Mouse (Mus musculus): ENCODE measurements at regions not wholly inside any gene's neighbourhood (a gene's known extent, or its start where the extent isn't known, plus 50 kb on each side); places are given as distances from the start of the nearest gene placed in this dataset.

DNA sequence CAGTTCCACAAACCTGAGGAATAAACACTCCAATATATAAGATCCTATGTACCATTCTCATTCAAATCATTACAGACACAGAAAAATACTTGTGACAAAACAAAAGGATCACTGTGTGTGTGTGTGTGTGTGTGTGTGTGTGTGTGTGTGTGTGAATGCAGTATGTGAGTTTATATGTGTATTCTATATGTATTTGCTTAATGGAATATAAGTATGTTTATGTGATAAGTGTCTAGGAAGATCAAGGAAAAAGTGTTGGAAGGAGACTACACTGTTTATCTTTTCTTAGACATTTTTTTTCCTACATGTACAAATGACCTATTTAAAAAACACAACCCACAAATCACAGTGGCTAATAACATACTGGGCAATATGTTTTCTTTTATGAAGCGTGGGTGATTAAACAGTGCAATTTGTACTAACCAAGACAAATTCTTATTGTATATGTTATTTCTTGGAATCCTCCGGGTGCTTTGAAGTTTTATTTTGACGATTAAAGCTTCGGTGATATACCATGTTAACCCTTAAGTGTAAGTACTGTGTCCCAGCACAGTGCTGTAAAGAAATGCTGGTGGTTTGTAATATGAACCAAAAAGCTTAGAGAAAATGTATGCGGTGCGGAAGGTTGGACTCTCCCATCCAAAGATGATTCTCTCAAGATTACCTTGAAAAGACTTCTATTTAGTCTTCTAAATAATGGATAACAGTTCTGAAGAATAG, 171.6 kb upstream of the Btbd3 start:
- in situ Hi-C loops (cut with MboI; ENCODE audit: low sequenced_read_pairs in 2 of 2, unreplicated experiment in 2 of 2) = no loop called here
- H3K27ac ChIP-seq (ENCODE audit: insufficient read depth, low read depth, low read length, poor library complexity, severe bottlenecking) = no peak overlapping the region
- no peaks in the 10 kb centered on the region for H3K4me1 ChIP-seq (ENCODE audit: control insufficient read depth in 2 of 2, insufficient read depth in 2 of 2, low read length in 2 of 2, poor library complexity in 1 of 2)
- no peak overlapping the region for H3K9ac ChIP-seq (ENCODE audit: insufficient read depth, low read depth, low read length, poor library complexity, severe bottlenecking)
- TF ChIP-seq CHD2 (IDR thresholded peaks at IDR 0.05; ENCODE audit: low read depth, low read length) = no peak
- TF ChIP-seq HCFC1 (IDR thresholded peaks at IDR 0.05; ENCODE audit: borderline replicate concordance, insufficient read depth, low read length) = no peak
- no peak for TF ChIP-seq ZC3H11A (IDR thresholded peaks at IDR 0.05; ENCODE audit: borderline replicate concordance, low read depth, low read length)
- no peak for TF ChIP-seq ZNF384 (IDR thresholded peaks at IDR 0.05; ENCODE audit: low read depth, low read length)
- TF ChIP-seq MAFK (IDR thresholded peaks at IDR 0.05; ENCODE audit: insufficient read depth, low read depth, low read length) = no peak
- H3K4me3 ChIP-seq (ENCODE audit: insufficient read depth in 1 of 2, low read depth in 1 of 2, low read length in 2 of 2, poor library complexity in 1 of 2, severe bottlenecking in 1 of 2) = no peak overlapping the region
- no peaks in the 10 kb centered on the region for H3K36me3 ChIP-seq (ENCODE audit: control insufficient read depth, insufficient read depth, low read length, poor library complexity, severe bottlenecking)
- no peak for DNase-seq (ENCODE audit: low read depth, low spot score)
- no peaks in the 10 kb centered on the region for H3K9me3 ChIP-seq (ENCODE audit: control insufficient read depth, insufficient read depth, low read depth, low read length)

DNA sequence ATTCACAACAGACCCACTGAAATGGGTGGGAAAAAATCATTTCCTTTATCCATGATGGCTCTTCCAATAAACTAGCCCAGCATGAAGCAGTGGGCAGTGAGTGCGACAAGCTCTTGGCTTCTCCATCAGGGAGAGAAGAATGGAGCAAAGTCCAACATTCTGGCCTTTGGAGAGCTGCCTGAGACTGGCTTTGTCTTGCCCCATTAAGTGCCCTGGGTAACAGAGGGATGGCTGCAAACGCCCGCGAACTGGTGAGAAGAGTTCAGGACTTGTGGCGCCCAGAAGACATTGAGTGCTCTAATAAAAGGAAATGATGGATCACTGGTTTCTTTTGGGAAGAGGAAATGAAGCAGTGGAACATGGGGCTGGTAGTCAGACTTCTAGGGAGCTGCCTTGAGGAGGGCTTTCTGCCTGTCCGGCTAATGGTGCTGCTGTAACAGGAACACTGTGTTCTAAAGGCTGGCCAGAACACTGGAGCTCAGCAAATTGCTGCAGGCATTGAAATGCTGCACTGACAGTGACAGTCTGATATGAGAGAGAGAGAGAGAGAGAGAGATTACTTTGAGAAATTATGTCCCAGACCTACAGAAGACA, 182.2 kb upstream of the Btbd3 start:
- no peaks in the 10 kb centered on the region for H3K4me1 ChIP-seq (ENCODE audit: control insufficient read depth in 2 of 2, insufficient read depth in 2 of 2, low read length in 2 of 2, poor library complexity in 1 of 2)
- H3K9ac ChIP-seq (ENCODE audit: insufficient read depth, low read depth, low read length, poor library complexity, severe bottlenecking) = no peak overlapping the region
- no peak for TF ChIP-seq CHD2 (IDR thresholded peaks at IDR 0.05; ENCODE audit: low read depth, low read length)
- no peak for TF ChIP-seq HCFC1 (IDR thresholded peaks at IDR 0.05; ENCODE audit: borderline replicate concordance, insufficient read depth, low read length)
- no peak for TF ChIP-seq ZNF384 (IDR thresholded peaks at IDR 0.05; ENCODE audit: low read depth, low read length)
- TF ChIP-seq MAFK (IDR thresholded peaks at IDR 0.05; ENCODE audit: insufficient read depth, low read depth, low read length) = no peak
- TF ChIP-seq ZC3H11A (IDR thresholded peaks at IDR 0.05; ENCODE audit: borderline replicate concordance, low read depth, low read length) = no peak
- no peaks in the 10 kb centered on the region for H3K36me3 ChIP-seq (ENCODE audit: control insufficient read depth, insufficient read depth, low read length, poor library complexity, severe bottlenecking)
- in situ Hi-C loops (cut with MboI; ENCODE audit: low sequenced_read_pairs in 2 of 2, unreplicated experiment in 2 of 2) = no loop called here
- no peaks in the 10 kb centered on the region for H3K9me3 ChIP-seq (ENCODE audit: control insufficient read depth, insufficient read depth, low read depth, low read length)
- DNase-seq (ENCODE audit: low read depth, low spot score) = no peak
- H3K4me3 ChIP-seq (ENCODE audit: insufficient read depth in 1 of 2, low read depth in 1 of 2, low read length in 2 of 2, poor library complexity in 1 of 2, severe bottlenecking in 1 of 2) = no peak overlapping the region
- no peak overlapping the region for H3K27ac ChIP-seq (ENCODE audit: insufficient read depth, low read depth, low read length, poor library complexity, severe bottlenecking)

DNA sequence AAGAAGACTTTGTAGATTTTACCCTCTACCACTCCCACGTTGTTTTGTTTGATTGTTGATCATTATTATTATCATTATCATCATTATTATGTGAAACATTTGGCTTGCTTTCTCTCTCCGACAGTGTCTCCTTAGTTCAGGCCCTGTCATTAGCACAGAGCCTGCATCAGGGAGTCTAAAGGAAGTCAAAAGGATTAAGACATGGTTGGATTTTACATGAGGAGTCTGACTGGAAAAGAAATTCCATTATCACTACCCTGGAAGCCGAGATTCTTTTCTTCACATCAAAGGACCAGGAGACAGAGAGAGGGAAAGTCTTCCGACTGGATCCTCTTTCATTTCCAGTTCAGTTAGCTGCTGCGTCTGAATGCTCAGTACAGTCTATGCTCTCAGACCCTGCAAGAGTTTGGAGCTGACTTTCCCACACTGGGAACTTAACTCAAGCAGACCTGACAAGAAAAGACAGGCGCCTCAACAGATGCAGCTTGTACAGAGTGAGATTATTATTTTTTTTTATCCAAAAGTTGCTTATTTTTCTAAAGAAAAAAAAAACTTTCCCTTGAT, 184.1 kb upstream of the Btbd3 start:
- in situ Hi-C loops (cut with MboI; ENCODE audit: low sequenced_read_pairs in 2 of 2, unreplicated experiment in 2 of 2) = no loop called here

GRCm38 (mm10) chr2:138053081-138053480, 203.3 kb upstream of the Btbd3 start:
- in situ Hi-C loops (cut with MboI; ENCODE audit: low sequenced_read_pairs in 2 of 2, unreplicated experiment in 2 of 2) = no loop called here
- Histone ChIP-seq H3K27ac (ENCODE audit: insufficient read depth, low read depth, low read length, poor library complexity, severe bottlenecking) (no peak overlapping the region), H3K36me3 (ENCODE audit: control insufficient read depth, insufficient read depth, low read length, poor library complexity, severe bottlenecking) (no peaks in the 10 kb centered on the region), H3K9ac (ENCODE audit: insufficient read depth, low read depth, low read length, poor library complexity, severe bottlenecking) (no peak overlapping the region), H3K9me3 (ENCODE audit: control insufficient read depth, insufficient read depth, low read depth, low read length) (no peaks in the 10 kb centered on the region), H3K4me3 (ENCODE audit: insufficient read depth in 1 of 2, low read depth in 1 of 2, low read length in 2 of 2, poor library complexity in 1 of 2, severe bottlenecking in 1 of 2) (no peak overlapping the region), H3K4me1 (ENCODE audit: control insufficient read depth in 2 of 2, insufficient read depth in 2 of 2, low read length in 2 of 2, poor library complexity in 1 of 2) (no peaks in the 10 kb centered on the region)
- DNase-seq (ENCODE audit: low read depth, low spot score) = no peak
- TF ChIP-seq ZC3H11A (IDR thresholded peaks at IDR 0.05; ENCODE audit: borderline replicate concordance, low read depth, low read length) (no peak), MAFK (IDR thresholded peaks at IDR 0.05; ENCODE audit: insufficient read depth, low read depth, low read length) (no peak), HCFC1 (IDR thresholded peaks at IDR 0.05; ENCODE audit: borderline replicate concordance, insufficient read depth, low read length) (no peak), ZNF384 (IDR thresholded peaks at IDR 0.05; ENCODE audit: low read depth, low read length) (no peak), CHD2 (IDR thresholded peaks at IDR 0.05; ENCODE audit: low read depth, low read length) (no peak)

More for the DNA sequence above, 184.1 kb upstream of the Btbd3 start:
- Histone ChIP-seq H3K9me3 (ENCODE audit: control insufficient read depth, insufficient read depth, low read depth, low read length) (no peaks in the 10 kb centered on the region), H3K9ac (ENCODE audit: insufficient read depth, low read depth, low read length, poor library complexity, severe bottlenecking) (no peak overlapping the region), H3K27ac (ENCODE audit: insufficient read depth, low read depth, low read length, poor library complexity, severe bottlenecking) (no peak overlapping the region), H3K4me1 (ENCODE audit: control insufficient read depth in 2 of 2, insufficient read depth in 2 of 2, low read length in 2 of 2, poor library complexity in 1 of 2) (no peaks in the 10 kb centered on the region), H3K4me3 (ENCODE audit: insufficient read depth in 1 of 2, low read depth in 1 of 2, low read length in 2 of 2, poor library complexity in 1 of 2, severe bottlenecking in 1 of 2) (no peak overlapping the region), H3K36me3 (ENCODE audit: control insufficient read depth, insufficient read depth, low read length, poor library complexity, severe bottlenecking) (no peaks in the 10 kb centered on the region)
- no peak for DNase-seq (ENCODE audit: low read depth, low spot score)
- TF ChIP-seq ZNF384 (IDR thresholded peaks at IDR 0.05; ENCODE audit: low read depth, low read length) = no peak
- TF ChIP-seq ZC3H11A (IDR thresholded peaks at IDR 0.05; ENCODE audit: borderline replicate concordance, low read depth, low read length) = no peak
- no peak for TF ChIP-seq HCFC1 (IDR thresholded peaks at IDR 0.05; ENCODE audit: borderline replicate concordance, insufficient read depth, low read length)
- no peak for TF ChIP-seq CHD2 (IDR thresholded peaks at IDR 0.05; ENCODE audit: low read depth, low read length)
- TF ChIP-seq MAFK (IDR thresholded peaks at IDR 0.05; ENCODE audit: insufficient read depth, low read depth, low read length) = no peak

Measured in ES-E14 (cell line).